Mouse (Mus musculus): ENCODE measurements around the gene Ldlrad3. TPM values are rescaled to one million over a fixed set of nuclear protein-coding genes. Genes with fewer than 3 reads are reported as not detected.

Gene Ldlrad3
- total RNA-seq, 2 experiments from 2014 or later, result 12.5 to 13.1 TPM

- peak in 1 of 2 experiments; percentile 15 for DNase-seq (ENCODE audit: extremely low spot score in 1 of 2, low spot score in 2 of 2)
- intact Hi-C loops (cut with DNase I), result loop anchor here (5.0 to 10.0 kb wide), 2 partner anchors 200 to 377 kb away; no protein-coding TSS in a partner anchor
Measured at GRCm38 (mm10) chr2:101907386-101908022, 278.7 kb downstream of the Ldlrad3 start.

- intact Hi-C loops (cut with DNase I), result loop anchor here (5.0 to 10.0 kb wide), 2 partner anchors 201 to 378 kb away; no protein-coding TSS in a partner anchor
- DNase-seq (ENCODE audit: extremely low spot score in 1 of 2, low spot score in 2 of 2), result no peak
Measured at GRCm38 (mm10) chr2:101906379-101906690, 279.9 kb downstream of the Ldlrad3 start.

GRCm38 (mm10) chr2:101905534-101906378, 280.4 kb downstream of the Ldlrad3 start:
- peak; percentile 80 to 83 for DNase-seq (ENCODE audit: extremely low spot score in 1 of 2, low spot score in 2 of 2)
- intact Hi-C loops (cut with DNase I), result loop anchor here (2.0 to 10.0 kb wide), 3 partner anchors 202 to 547 kb away; partner anchors contain the start of gene Fjx1

GRCm38 (mm10) chr2:101902196-101902595, 284.0 kb downstream of the Ldlrad3 start:
- intact Hi-C loops (cut with DNase I), result loop anchor here (10.0 kb wide), 1 partner anchor 383 kb away; no protein-coding TSS in a partner anchor
- no peak for DNase-seq (ENCODE audit: extremely low spot score in 1 of 2, low spot score in 2 of 2)

Other genes starting within 250 kb of the Ldlrad3 start
- 100 to 1,000 TPM; 177 to 178 TPM for gene Trim44, start 221.4 kb upstream of the Ldlrad3 start, total RNA-seq (2021)